Mouse (Mus musculus): Measurements from ENCODE around the gene Magi1. TPM values are rescaled to one million over a fixed set of nuclear protein-coding genes. Genes with fewer than 3 reads are reported as not detected.

Gene Magi1
- polyA plus RNA-seq, 1 experiment from 2014 or later: 10.9 TPM

Other genes starting within 250 kb of the Magi1 start
- 8.6 and 9.7 TPM in 2 replicates for gene Slc25a26, start 216.4 kb upstream of the Magi1 start, polyA plus RNA-seq (2014; fragmentation: Nextera tagmentation; extraction: Ambion mirVana)

All from kidney, embryonic 14.5 days (tissue).